Mouse (Mus musculus): Measurements from ENCODE around the gene Zfp280b. TPM values are rescaled to one million over a fixed set of nuclear protein-coding genes. Genes with fewer than 3 reads are reported as not detected.

The Zfp280b gene
- polyA plus RNA-seq, 1 experiment = 4.2 TPM

GRCm38 (mm10) chr10:76023921-76024320 lies 8.5 kb upstream of the Zfp280b start:
- no peak overlapping the region for H3K4me3 ChIP-seq (ENCODE audit: insufficient read depth, low read depth, low read length)
- 89% methylated on average over 6 of the region's 6 CpGs for WGBS
- H3K27ac ChIP-seq (ENCODE audit: insufficient read depth, low read depth, low read length) = no peak overlapping the region

GRCm38 (mm10) chr10:76025470-76026190 lies 6.8 kb upstream of the Zfp280b start:
- DNase-seq = peak; percentile 54
- TF ChIP-seq POLR2A (IDR thresholded peaks at IDR 0.05; ENCODE audit: low read depth, low read length) (no peak), CTCF (conservative IDR thresholded peaks at IDR 0.05; ENCODE audit: insufficient read depth, insufficient read length, low read depth, low read length) (no peak)
- Histone ChIP-seq H3K4me3 (ENCODE audit: insufficient read depth, low read depth, low read length) (no peak overlapping the region), H3K4me1 (ENCODE audit: control insufficient read depth, insufficient read depth, low read length) (no peaks in the 10 kb centered on the region; the same call in 1 of the 2 replicates), H3K27me3 (replicated peaks; ENCODE audit: control insufficient read depth, insufficient read depth, low read length) (no peaks in the 10 kb centered on the region), H3K27ac (ENCODE audit: insufficient read depth, low read depth, low read length) (no peak overlapping the region), H3K36me3 (ENCODE audit: control insufficient read depth, insufficient read depth, low read length) (no peaks in the 10 kb centered on the region)
- 85% methylated on average over 10 of the region's 10 CpGs for WGBS

More at GRCm38 (mm10) chr10:76023921-76024320, 8.5 kb upstream of the Zfp280b start:
- H3K27me3 ChIP-seq (replicated peaks; ENCODE audit: control insufficient read depth, insufficient read depth, low read length) = no peaks in the 10 kb centered on the region
- no peaks in the 10 kb centered on the region for H3K36me3 ChIP-seq (ENCODE audit: control insufficient read depth, insufficient read depth, low read length)
- no peaks in the 10 kb centered on the region; the same call in 1 of the 2 replicates for H3K4me1 ChIP-seq (ENCODE audit: control insufficient read depth, insufficient read depth, low read length)
- DNase-seq = no peak
- TF ChIP-seq POLR2A (IDR thresholded peaks at IDR 0.05; ENCODE audit: low read depth, low read length) (no peak), CTCF (conservative IDR thresholded peaks at IDR 0.05; ENCODE audit: insufficient read depth, insufficient read length, low read depth, low read length) (no peak)

- no peak for DNase-seq
- no peaks in the 10 kb centered on the region for H3K27me3 ChIP-seq (replicated peaks; ENCODE audit: control insufficient read depth, insufficient read depth, low read length)
- no peaks in the 10 kb centered on the region; the same call in 1 of the 2 replicates for H3K4me1 ChIP-seq (ENCODE audit: control insufficient read depth, insufficient read depth, low read length)
- no peak for TF ChIP-seq POLR2A (IDR thresholded peaks at IDR 0.05; ENCODE audit: low read depth, low read length)
- no peak for TF ChIP-seq CTCF (conservative IDR thresholded peaks at IDR 0.05; ENCODE audit: insufficient read depth, insufficient read length, low read depth, low read length)
- H3K4me3 ChIP-seq (ENCODE audit: insufficient read depth, low read depth, low read length) = no peak overlapping the region
- 0 out of 2 replicates have a peak overlapping the region, but pooled peaks have one; percentile 12 for H3K27ac ChIP-seq (ENCODE audit: insufficient read depth, low read depth, low read length)
- H3K36me3 ChIP-seq (ENCODE audit: control insufficient read depth, insufficient read depth, low read length) = no peaks in the 10 kb centered on the region
- WGBS = 62% methylated on average over 12 of the region's 12 CpGs
Measured at GRCm38 (mm10) chr10:76027127-76028015, 5.1 kb upstream of the Zfp280b start.

- Histone ChIP-seq H3K27me3 (replicated peaks; ENCODE audit: control insufficient read depth, insufficient read depth, low read length) (no peaks in the 10 kb centered on the region), H3K4me3 (ENCODE audit: insufficient read depth, low read depth, low read length) (no peak overlapping the region), H3K4me1 (ENCODE audit: control insufficient read depth, insufficient read depth, low read length) (no peaks in the 10 kb centered on the region; the same call in 1 of the 2 replicates), H3K27ac (ENCODE audit: insufficient read depth, low read depth, low read length) (no peak overlapping the region), H3K36me3 (ENCODE audit: control insufficient read depth, insufficient read depth, low read length) (no peaks in the 10 kb centered on the region)
- TF ChIP-seq CTCF (conservative IDR thresholded peaks at IDR 0.05; ENCODE audit: insufficient read depth, insufficient read length, low read depth, low read length) = no peak
- TF ChIP-seq POLR2A (IDR thresholded peaks at IDR 0.05; ENCODE audit: low read depth, low read length) = no peak
- DNase-seq = no peak
- WGBS = 35% methylated on average over 4 of the region's 4 CpGs
Measured at GRCm38 (mm10) chr10:76028016-76028366, 4.5 kb upstream of the Zfp280b start.

GRCm38 (mm10) chr10:76028396-76028795 lies 4.1 kb upstream of the Zfp280b start:
- H3K36me3 ChIP-seq (ENCODE audit: control insufficient read depth, insufficient read depth, low read length) = no peaks in the 10 kb centered on the region
- no peak overlapping the region for H3K4me3 ChIP-seq (ENCODE audit: insufficient read depth, low read depth, low read length)
- DNase-seq = no peak
- H3K27ac ChIP-seq (ENCODE audit: insufficient read depth, low read depth, low read length) = no peak overlapping the region
- 67% methylated on average over 9 of the region's 9 CpGs for WGBS
- peaks cover 3% of the 10 kb centered on the region; the same call in 1 of the 2 replicates for H3K4me1 ChIP-seq (ENCODE audit: control insufficient read depth, insufficient read depth, low read length)
- TF ChIP-seq CTCF (conservative IDR thresholded peaks at IDR 0.05; ENCODE audit: insufficient read depth, insufficient read length, low read depth, low read length) = no peak
- TF ChIP-seq POLR2A (IDR thresholded peaks at IDR 0.05; ENCODE audit: low read depth, low read length) = no peak
- no peaks in the 10 kb centered on the region for H3K27me3 ChIP-seq (replicated peaks; ENCODE audit: control insufficient read depth, insufficient read depth, low read length)

- Histone ChIP-seq H3K4me3 (ENCODE audit: insufficient read depth, low read depth, low read length) (no peak overlapping the region), H3K36me3 (ENCODE audit: control insufficient read depth, insufficient read depth, low read length) (no peaks in the 10 kb centered on the region), H3K27ac (ENCODE audit: insufficient read depth, low read depth, low read length) (no peak overlapping the region), H3K27me3 (replicated peaks; ENCODE audit: control insufficient read depth, insufficient read depth, low read length) (no peaks in the 10 kb centered on the region), H3K4me1 (ENCODE audit: control insufficient read depth, insufficient read depth, low read length) (peaks cover 4% of the 10 kb centered on the region; the same call in 1 of the 2 replicates)
- DNase-seq = peak; percentile 78
- no peak for TF ChIP-seq CTCF (conservative IDR thresholded peaks at IDR 0.05; ENCODE audit: insufficient read depth, insufficient read length, low read depth, low read length)
- TF ChIP-seq POLR2A (IDR thresholded peaks at IDR 0.05; ENCODE audit: low read depth, low read length) = no peak
- 48% methylated on average over 5 of the region's 5 CpGs for WGBS
Measured at GRCm38 (mm10) chr10:76029276-76029675, 3.2 kb upstream of the Zfp280b start.

GRCm38 (mm10) chr10:76030496-76030895 lies 2.0 kb upstream of the Zfp280b start:
- Histone ChIP-seq H3K4me3 (ENCODE audit: insufficient read depth, low read depth, low read length) (no peak overlapping the region), H3K27me3 (replicated peaks; ENCODE audit: control insufficient read depth, insufficient read depth, low read length) (no peaks in the 10 kb centered on the region), H3K4me1 (ENCODE audit: control insufficient read depth, insufficient read depth, low read length) (peaks cover 4% of the 10 kb centered on the region; the same call in 1 of the 2 replicates), H3K36me3 (ENCODE audit: control insufficient read depth, insufficient read depth, low read length) (no peaks in the 10 kb centered on the region), H3K27ac (ENCODE audit: insufficient read depth, low read depth, low read length) (no peak overlapping the region)
- 79% methylated on average over 5 of the region's 5 CpGs for WGBS
- no peak for DNase-seq
- TF ChIP-seq POLR2A (IDR thresholded peaks at IDR 0.05; ENCODE audit: low read depth, low read length) (no peak), CTCF (conservative IDR thresholded peaks at IDR 0.05; ENCODE audit: insufficient read depth, insufficient read length, low read depth, low read length) (no peak)
